Mouse (Mus musculus) MEL (cell line): ENCODE measurements around the gene Acin1. TPM values are rescaled to one million over a fixed set of nuclear protein-coding genes. Genes with fewer than 3 reads are reported as not detected.

ENCODE experiments used
- DNase-seq: peaks from one replicate; pipeline ENCODE4 v3.0.0; 2011; ENCODE audit warnings: low read depth, low spot score
- H3K27ac ChIP-seq: 2 replicates; pipeline ENCODE4 v1.5.1; 2012; ENCODE audit warnings: low read depth, mild to moderate bottlenecking, control low read depth, low read length, moderate library complexity; ENCODE audit not compliant: control insufficient read depth
- H3K27me3 ChIP-seq, 2 experiments: fragments of 150-350 bp in 1 of 2; sonication (generic) in 1 of 2; 2 replicates each; pipeline ENCODE4 v1.6.1; 2012; ENCODE audit warnings: low read length in 2 of 2, mild to moderate bottlenecking in 2 of 2, improper control_type of control experiment in 1 of 2, moderate library complexity in 1 of 2; ENCODE audit not compliant: insufficient read depth in 2 of 2, control insufficient read depth in 1 of 2
- H3K36me3 ChIP-seq, 2 experiments: 2 replicates each; pipeline ENCODE4 v1.6.1; 2012 to 2014; ENCODE audit warnings: low read length in 2 of 2, improper control_type of control experiment in 1 of 2, inconsistent platforms in 1 of 2, mild to moderate bottlenecking in 1 of 2; ENCODE audit not compliant: insufficient read depth in 2 of 2, control insufficient read depth in 1 of 2
- H3K4me1 ChIP-seq, 2 experiments: fragments of 150-350 bp in 1 of 2; sonication (generic) in 1 of 2; 2 replicates each; pipeline ENCODE4 v1.6.1; 2012; ENCODE audit warnings: low read length in 2 of 2, improper control_type of control experiment in 1 of 2, mild to moderate bottlenecking in 1 of 2; ENCODE audit not compliant: insufficient read depth in 2 of 2, control insufficient read depth in 1 of 2
- H3K4me3 ChIP-seq, 2 experiments: fragments of 150-350 bp in 1 of 2; sonication (generic) in 1 of 2; 2 replicates each; pipeline ENCODE4 v1.5.1; 2012; ENCODE audit warnings: low read depth in 2 of 2, low read length in 2 of 2, mild to moderate bottlenecking in 2 of 2, moderate library complexity in 2 of 2, control low read depth in 1 of 2, improper control_type of control experiment in 1 of 2; ENCODE audit not compliant: control insufficient read depth in 1 of 2, insufficient read depth in 1 of 2
- H3K79me2 ChIP-seq: 2 replicates; pipeline ENCODE4 v1.6.1; 2012; ENCODE audit warnings: mild to moderate bottlenecking, low read length, moderate library complexity; ENCODE audit not compliant: control insufficient read depth, poor library complexity, insufficient read depth
- H3K9ac ChIP-seq: 2 replicates; pipeline ENCODE4 v1.6.1; 2012; ENCODE audit warnings: low read depth, mild to moderate bottlenecking, control low read depth, low read length, moderate library complexity; ENCODE audit not compliant: control insufficient read depth, poor library complexity, severe bottlenecking
- H3K9me3 ChIP-seq: fragments of 150-350 bp; sonication (generic); replicated peaks from 2 replicates; pipeline ENCODE4 v1.6.1; 2012; ENCODE audit warnings: mild to moderate bottlenecking, low read length, improper control_type of control experiment, moderate library complexity; ENCODE audit not compliant: insufficient read depth
- BHLHE40 ChIP-seq: IDR thresholded peaks from 2 replicates; pipeline ENCODE4 v1.6.1; 2012; ENCODE audit warnings: low read depth, mild to moderate bottlenecking, inconsistent platforms, low read length, improper control_type of control experiment, borderline replicate concordance
- CTCF ChIP-seq, 3 experiments: IDR thresholded peaks in 2 of 3; conservative IDR thresholded peaks in 1 of 3; 2 replicates each; pipeline ENCODE4 v1.5.1; 2011 to 2012; ENCODE audit warnings: low read length in 3 of 3, low read depth in 2 of 3, mild to moderate bottlenecking in 2 of 3, improper control_type of control experiment in 1 of 3, inconsistent platforms in 1 of 3, mixed read lengths in 1 of 3, moderate library complexity in 1 of 3; ENCODE audit not compliant: control insufficient read depth in 1 of 3, insufficient read depth in 1 of 3, poor library complexity in 1 of 3, severe bottlenecking in 1 of 3
- E2F4 ChIP-seq: IDR thresholded peaks from 2 replicates; pipeline ENCODE4 v1.6.1; 2011; ENCODE audit warnings: low read depth, low read length, improper control_type of control experiment, borderline replicate concordance
- ELF1 ChIP-seq: IDR thresholded peaks from 2 replicates; pipeline ENCODE4 v1.6.1; 2014; ENCODE audit warnings: low read depth, mild to moderate bottlenecking, inconsistent platforms, low read length, improper control_type of control experiment, moderate library complexity
- GATA1 ChIP-seq: IDR thresholded peaks from 2 replicates; pipeline ENCODE4 v1.6.1; 2011; ENCODE audit warnings: low read depth, low read length, improper control_type of control experiment
- JUND ChIP-seq: IDR thresholded peaks from 2 replicates; pipeline ENCODE4 v1.6.1; 2011; ENCODE audit warnings: low read depth, mild to moderate bottlenecking, improper control_type of control experiment, low read length
- MAX ChIP-seq: IDR thresholded peaks from 2 replicates; pipeline ENCODE4 v1.6.1; 2011; ENCODE audit warnings: low read length, improper control_type of control experiment
- MEF2A ChIP-seq: IDR thresholded peaks from 2 replicates; pipeline ENCODE4 v1.6.1; 2014; ENCODE audit warnings: low read depth, mild to moderate bottlenecking, inconsistent platforms, low read length, improper control_type of control experiment; ENCODE audit not compliant: poor library complexity, insufficient replicate concordance, severe bottlenecking; ENCODE audit errors: extremely low read depth
- MXI1 ChIP-seq: IDR thresholded peaks from 2 replicates; pipeline ENCODE4 v1.6.1; 2011; ENCODE audit warnings: mild to moderate bottlenecking, low read depth, low read length, improper control_type of control experiment
- POLR2AphosphoS2 ChIP-seq: IDR thresholded peaks from 2 replicates; pipeline ENCODE4 v1.6.1; 2011; ENCODE audit warnings: low read length, improper control_type of control experiment
- RAD21 ChIP-seq: IDR thresholded peaks from 2 replicates; pipeline ENCODE4 v1.6.1; 2011; ENCODE audit warnings: mild to moderate bottlenecking, low read depth, low read length, improper control_type of control experiment
- SIN3A ChIP-seq: IDR thresholded peaks from 2 replicates; pipeline ENCODE4 v1.6.1; 2012; ENCODE audit warnings: low read length, improper control_type of control experiment, inconsistent platforms
- SMC3 ChIP-seq: IDR thresholded peaks from 2 replicates; pipeline ENCODE4 v1.6.1; 2011; ENCODE audit warnings: low read depth, low read length, improper control_type of control experiment
- ZC3H11A ChIP-seq: IDR thresholded peaks from 2 replicates; pipeline ENCODE4 v1.6.1; 2012; ENCODE audit warnings: low read depth, mild to moderate bottlenecking, inconsistent platforms, low read length, improper control_type of control experiment
- polyA plus RNA-seq, 2 experiments: library from polyadenylated mRNA; stranded (reverse) in 1 of 2; unstranded in 1 of 2; fragments of >175 nt in 1 of 2; fragments of >200 nt in 1 of 2; gene quantifications; 2 replicates each; pipeline versions ENCODE4 v1.2.1 to v1.2.4; 2012; ENCODE audit warnings: low replicate concordance in 2 of 2, low read depth in 1 of 2; ENCODE audit not compliant: insufficient read length in 2 of 2, insufficient read depth in 1 of 2, missing spikeins in 1 of 2
- total RNA-seq: library from RNA; depleted of rRNA; stranded (reverse); fragments of 300-350 nt; gene quantifications from 2 replicates; pipeline ENCODE4 v1.2.3, GENCODE M21; 2012

Gene Acin1
- total and polyA plus RNA-seq, 3 experiments: 103 to 248 (median 115) TPM

DNA sequence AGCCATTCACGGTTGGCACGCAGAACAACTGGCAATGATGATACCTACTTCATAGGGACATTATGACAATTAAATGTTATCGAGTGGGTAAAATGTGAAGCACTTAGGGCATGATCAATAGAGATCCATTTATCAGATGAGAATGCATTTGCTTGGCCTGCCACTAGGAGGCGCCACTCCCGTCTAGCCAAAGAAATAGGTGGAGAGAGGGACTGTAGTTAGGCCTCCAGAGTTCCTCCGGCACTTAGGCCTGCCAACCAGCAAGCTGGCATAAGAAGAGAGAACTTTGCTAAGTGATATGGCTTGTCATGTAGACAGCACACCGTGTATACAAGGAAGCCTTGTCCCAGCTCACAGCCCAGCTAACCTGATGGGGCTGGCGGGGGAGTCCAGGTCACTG is 49.8 kb downstream of the Acin1 start:
- Histone ChIP-seq H3K9me3 (no peaks in the 10 kb centered on the region), H3K27me3 (no peaks in the 10 kb centered on the region), H3K36me3 (no peaks in the 10 kb centered on the region), H3K79me2 (no peaks in the 10 kb centered on the region; the same call in 1 of the 2 replicates), H3K9ac (no peak overlapping the region), H3K4me1 (peaks cover 4% of the 10 kb centered on the region in 2 experiments; a peak in 2 of 4 replicates), H3K27ac (no peak overlapping the region), H3K4me3 (no peak overlapping the region)
- DNase-seq: peak; percentile 61
- TF ChIP-seq SMC3 (peak; percentile 69), ELF1 (no peak), POLR2AphosphoS2 (no peak), CTCF (IDR thresholded peaks at IDR 0.05 in 2 of 3, conservative IDR thresholded peaks at IDR 0.05 in 1 of 3; ENCODE audit: control insufficient read depth in 1 of 3, insufficient read depth in 1 of 3, low read depth in 2 of 3, low read length in 3 of 3, poor library complexity in 1 of 3, severe bottlenecking in 1 of 3) (peak; percentile 79 to 99 (median 88)), ZC3H11A (peak; percentile 34; the same call in 1 of the 2 replicates), MEF2A (no peak), RAD21 (peak; percentile 30)

DNA sequence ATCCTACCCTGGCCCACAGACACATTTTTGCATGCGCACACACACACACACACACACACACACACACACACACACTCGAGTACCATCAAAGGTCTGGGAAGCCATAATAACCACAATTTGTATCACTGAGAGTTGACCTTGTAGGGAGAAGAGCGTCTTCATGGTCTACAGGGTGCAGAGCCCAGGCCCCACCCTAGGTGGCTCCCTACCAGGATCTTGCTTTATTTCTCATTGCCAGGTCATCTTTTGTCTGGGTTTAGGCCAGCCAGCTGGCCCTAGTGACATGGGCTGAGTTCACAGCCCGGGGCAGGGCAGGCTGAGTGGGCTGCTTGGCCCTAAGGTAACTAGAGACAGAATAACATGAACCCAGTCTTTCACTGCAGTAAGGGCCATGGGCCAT is 52.5 kb downstream of the Acin1 start:
- Histone ChIP-seq H3K27me3 (no peaks in the 10 kb centered on the region), H3K79me2 (no peaks in the 10 kb centered on the region), H3K27ac (no peak overlapping the region), H3K9me3 (no peaks in the 10 kb centered on the region), H3K4me3 (no peak overlapping the region), H3K9ac (no peak overlapping the region), H3K4me1 (peaks cover 4 to 17% of the 10 kb centered on the region in 2 experiments), H3K36me3 (peaks cover 0 to 11% of the 10 kb centered on the region in 2 experiments; a peak in 2 of 4 replicates)
- TF ChIP-seq MEF2A (no peak), JUND (no peak), RAD21 (peak; percentile 9), MAX (no peak), BHLHE40 (no peak), GATA1 (no peak), SIN3A (no peak), MXI1 (no peak), CTCF (IDR thresholded peaks at IDR 0.05 in 2 of 3, conservative IDR thresholded peaks at IDR 0.05 in 1 of 3; ENCODE audit: control insufficient read depth in 1 of 3, insufficient read depth in 1 of 3, low read depth in 2 of 3, low read length in 3 of 3, poor library complexity in 1 of 3, severe bottlenecking in 1 of 3) (peak; percentile 10 to 45 (median 43); a peak in 4 of 6 replicates), E2F4 (no peak), SMC3 (peak; percentile 21; the same call in 1 of the 2 replicates)
- DNase-seq: no peak
